25 mouse cellular contexts compared by ENCODE assay signal in the genomic region with DNA sequence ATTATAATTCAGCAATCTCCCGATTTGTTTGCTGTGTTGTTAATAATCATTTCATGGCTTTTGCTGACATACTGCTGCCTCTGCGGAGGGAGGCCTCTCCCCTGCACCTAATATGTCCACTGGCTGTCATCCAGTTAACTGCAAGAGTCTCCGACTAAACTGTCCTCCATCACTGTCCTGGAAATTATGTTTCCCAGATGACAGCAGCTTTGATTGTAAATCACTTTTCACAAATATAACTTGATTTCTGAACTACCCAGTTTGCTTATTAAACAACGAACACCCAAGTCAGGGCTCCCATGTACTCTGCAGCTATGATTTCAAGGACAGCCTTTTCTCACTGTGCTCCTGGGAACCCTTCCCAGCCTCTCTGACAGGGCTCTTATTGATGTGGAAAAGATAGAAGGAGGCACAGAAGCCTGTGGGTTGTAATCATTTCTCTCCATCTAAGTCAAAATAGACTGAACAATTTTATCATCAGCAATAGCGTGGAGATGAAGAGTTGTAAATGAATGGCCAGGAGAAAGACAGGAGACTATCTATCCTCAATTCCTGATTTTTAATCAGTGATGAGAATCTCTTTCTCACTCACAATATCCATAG. TPM values are rescaled to one million over a fixed set of nuclear protein-coding genes. Genes with fewer than 3 reads are reported as not detected.
DNase-seq lines count a peak whose midpoint lies in the region; ATAC-seq lines count a peak whose summit lies in the region.
"Had no signal": no experiment of that assay in that cellular context is flagged by ENCODE, and none has a peak within 500 bp of the region (broad histone marks: within the 10 kb centered on the region; RNA-seq: fewer than 3 reads in every experiment).

No protein-coding gene starts in this region.

- 0 out of 2 replicates have a peak overlapping the region, but pooled peaks have one; percentile 6 for H3K27ac ChIP-seq in midbrain, embryonic 14.5 days (replicated peaks; ENCODE audit: low read depth, low read length)
- no peak overlapping the region for H3K27ac ChIP-seq in midbrain, embryonic 10.5 days (replicated peaks)
- H3K27ac ChIP-seq in hindbrain, embryonic 14.5 days: 0 out of 2 replicates have a peak overlapping the region, but pooled peaks have one; percentile 26
- H3K27ac ChIP-seq in neural tube, embryonic 15.5 days (replicated peaks): peak overlapping the region; percentile 43
- H3K27ac ChIP-seq: gastrocnemius, adult 2 months; limb, embryonic 13.5 days; macrophage had no signal

- H3K27me3 ChIP-seq in midbrain, embryonic 14.5 days (ENCODE audit: control insufficient read depth, insufficient read depth, low read length): no peaks in the 10 kb centered on the region
- no peaks in the 10 kb centered on the region for H3K27me3 ChIP-seq in midbrain, embryonic 10.5 days (ENCODE audit: low read depth, poor library complexity, severe bottlenecking)
- H3K27me3 ChIP-seq in hindbrain, embryonic 14.5 days (ENCODE audit: control insufficient read depth, insufficient read depth, low read length): no peaks in the 10 kb centered on the region
- no peaks in the 10 kb centered on the region for H3K27me3 ChIP-seq in neural tube, embryonic 15.5 days (replicated peaks)
- H3K27me3 ChIP-seq: limb, embryonic 13.5 days had no signal

- ATAC-seq in midbrain, embryonic 14.5 days (ENCODE audit: low FRiP score, low TSS enrichment): no peak
- no peak for ATAC-seq in hindbrain, embryonic 14.5 days (ENCODE audit: low FRiP score)
- ATAC-seq in neural tube, embryonic 15.5 days (ENCODE audit: low FRiP score): no peak
- no peak for ATAC-seq in inflammation-experienced regulatory T-cells, adult 6 months
- ATAC-seq: forebrain, embryonic 16.5 days; lung, postnatal 0 days had no signal

- H3K4me3 ChIP-seq in midbrain, embryonic 14.5 days (replicated peaks; ENCODE audit: low read depth, low read length): no peak overlapping the region
- H3K4me3 ChIP-seq in midbrain, embryonic 10.5 days: no peak overlapping the region
- H3K4me3 ChIP-seq in hindbrain, embryonic 14.5 days (replicated peaks; ENCODE audit: low read length): no peak overlapping the region
- no peak overlapping the region for H3K4me3 ChIP-seq in neural tube, embryonic 15.5 days (replicated peaks)
- H3K4me3 ChIP-seq: erythroblast, embryonic 14.5 days; gastrocnemius, adult 2 months; limb, embryonic 13.5 days had no signal

- WGBS in midbrain, embryonic 14.5 days: 75% methylated on average over 5 of the region's 5 CpGs
- 93% methylated on average over 5 of the region's 5 CpGs for WGBS in midbrain, embryonic 10.5 days
- WGBS in hindbrain, embryonic 14.5 days: 54% methylated on average over 5 of the region's 5 CpGs
- WGBS in neural tube, embryonic 15.5 days: 38% methylated on average over 5 of the region's 5 CpGs

- H3K4me1 ChIP-seq in midbrain, embryonic 14.5 days (ENCODE audit: control insufficient read depth, insufficient read depth, low read length): peaks cover 13% of the 10 kb centered on the region
- H3K4me1 ChIP-seq in midbrain, embryonic 10.5 days: peaks cover 3% of the 10 kb centered on the region; the same call in 1 of the 2 replicates
- peaks cover 14% of the 10 kb centered on the region for H3K4me1 ChIP-seq in hindbrain, embryonic 14.5 days (replicated peaks; ENCODE audit: control insufficient read depth, insufficient read depth, low read length)
- H3K4me1 ChIP-seq in neural tube, embryonic 15.5 days: peaks cover 9% of the 10 kb centered on the region

- no peak overlapping the region for H3K4me2 ChIP-seq in midbrain, embryonic 14.5 days (ENCODE audit: low read length)
- H3K4me2 ChIP-seq in hindbrain, embryonic 14.5 days (replicated peaks): no peak overlapping the region
- no peak overlapping the region for H3K4me2 ChIP-seq in neural tube, embryonic 15.5 days
- H3K4me2 ChIP-seq: heart, embryonic 11.5 days; limb, embryonic 13.5 days; liver, embryonic 11.5 days had no signal

- H3K9me3 ChIP-seq in midbrain, embryonic 14.5 days (ENCODE audit: control insufficient read depth, low read length): no peaks in the 10 kb centered on the region
- H3K9me3 ChIP-seq in midbrain, embryonic 10.5 days (replicated peaks): no peaks in the 10 kb centered on the region
- H3K9me3 ChIP-seq in hindbrain, embryonic 14.5 days (ENCODE audit: control insufficient read depth, low read length): no peaks in the 10 kb centered on the region
- no peaks in the 10 kb centered on the region for H3K9me3 ChIP-seq in neural tube, embryonic 15.5 days (replicated peaks)
- H3K9me3 ChIP-seq: limb, embryonic 13.5 days had no signal

- H3K9ac ChIP-seq in midbrain, embryonic 14.5 days (replicated peaks; ENCODE audit: low read length): no peak overlapping the region
- H3K9ac ChIP-seq in hindbrain, embryonic 14.5 days: no peak overlapping the region
- no peak overlapping the region for H3K9ac ChIP-seq in neural tube, embryonic 15.5 days (replicated peaks)
- H3K9ac ChIP-seq: limb, embryonic 13.5 days had no signal

- peaks cover 4% of the 10 kb centered on the region for H3K36me3 ChIP-seq in midbrain, embryonic 14.5 days (ENCODE audit: control insufficient read depth, insufficient read depth, low read length)
- no peaks in the 10 kb centered on the region for H3K36me3 ChIP-seq in midbrain, embryonic 10.5 days
- 0 out of 2 replicates have a peak, but pooled peaks cover 3% of the 10 kb centered on the region for H3K36me3 ChIP-seq in hindbrain, embryonic 14.5 days (replicated peaks; ENCODE audit: control insufficient read depth, insufficient read depth)
- 0 out of 2 replicates have a peak, but pooled peaks cover 4% of the 10 kb centered on the region for H3K36me3 ChIP-seq in neural tube, embryonic 15.5 days
- H3K36me3 ChIP-seq: limb, embryonic 13.5 days had no signal

- DNase-seq in cerebellum, postnatal 14 days: peak; percentile 32 to 54
- DNase-seq in cerebellum, adult 9-10 months: no peak
- no peak for DNase-seq in midbrain, embryonic 14.5 days
- no peak for DNase-seq in midbrain, embryonic 10.5 days (ENCODE audit: low spot score)
- DNase-seq in hindbrain, embryonic 14.5 days (ENCODE audit: low spot score): no peak
- DNase-seq: adrenal gland, postnatal 25 days; cerebellum, adult 9-11 months; gastrocnemius, adult 2 months; gastrocnemius, postnatal 36 days; heart, adult 18-20 months; heart, postnatal 36 days; kidney, adult 18-20 months; kidney, postnatal 4 days; right cerebral cortex, postnatal 14 days; thymus, postnatal 4 days had no signal

RNA-seq across cellular contexts. Expression of a gene that starts 49.6 kb away (rescaled TPM):
- polyA plus RNA-seq in midbrain, embryonic 14.5 days (2014; fragmentation: Nextera tagmentation; extraction: Ambion mirVana): 207 and 223 TPM in 2 replicates
- 9.0 and 20.8 TPM in 2 replicates for polyA plus RNA-seq in midbrain, embryonic 10.5 days (2016; fragmentation: Nextera tagmentation; extraction: Ambion mirVana)
- polyA plus RNA-seq in hindbrain, embryonic 14.5 days (2014; fragmentation: Nextera tagmentation; extraction: Ambion mirVana): 175 and 177 TPM in 2 replicates
- polyA plus RNA-seq in neural tube, embryonic 15.5 days (2015; fragmentation: Nextera tagmentation; extraction: Ambion mirVana): 174 and 215 TPM in 2 replicates
- polyA plus RNA-seq in inflammation-experienced regulatory T-cells, adult 6 months (2017; shearing (Covaris generic)): not detected
- polyA plus RNA-seq: erythroblast, embryonic 14.5 days; macrophage; thymus, postnatal 0 days had no signal

Comparison
In these comparisons a context has a peak if more than half of its experiments do, and no peak if none do; other contexts are left out.
1. DNase-seq: peak in cerebellum, postnatal 14 days (2 of 2); none in cerebellum, adult 9-10 months (single experiment), midbrain, embryonic 14.5 days (single experiment), midbrain, embryonic 10.5 days (single experiment) and hindbrain, embryonic 14.5 days (single experiment).